Mouse (Mus musculus) regulatory T cell (primary cell): ENCODE data around the gene Zcchc17.

Experiments used
- in situ Hi-C: fragments of 300-600 bp; cut with MboI, MseI; formaldehyde crosslinking; loops from one replicate; pipeline ENCODE4 v1.15.1; 2025; ENCODE audit warnings: high pct_unique_total_duplicates

Gene Zcchc17

GRCm38 (mm10) chr4:130359486-130360237 lies at the start of gene Zcchc17, which contains the start of gene Snrnp40:
Zcchc17 (minus strand) TSS chr4:130359943.
Snrnp40 (plus strand) TSS chr4:130360132.
- in situ Hi-C loops, result loop anchor here (10.0 to 25.0 kb wide), 2 partner anchors 275 to 722 kb away; partner anchors contain the start of gene Txlna

DNA sequence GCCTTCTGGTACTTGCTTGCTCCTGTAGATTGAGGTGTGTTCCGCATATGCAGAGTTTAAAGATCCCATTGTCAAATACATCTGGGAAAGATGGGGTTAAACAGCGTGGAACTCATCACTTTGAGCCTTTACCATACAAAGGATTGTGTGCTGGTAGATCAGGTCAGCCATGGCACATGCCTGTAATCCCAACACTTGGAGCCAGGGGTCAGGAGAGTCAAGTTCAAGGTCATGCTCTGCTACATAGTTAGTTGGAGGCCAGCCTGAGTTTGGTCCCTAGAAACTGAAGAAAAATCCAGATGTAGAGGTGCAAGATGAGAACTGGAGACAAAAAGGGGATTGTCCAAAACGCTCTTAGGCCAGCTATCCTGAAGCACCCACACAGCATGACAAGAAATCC lies 31.5 kb upstream of the Zcchc17 start:
- in situ Hi-C loops, result loop anchor here (25.0 kb wide), 2 partner anchors 546 to 1071 kb away; partner anchors contain the start of gene Matn1

GRCm38 (mm10) chr4:130389927-130390326 lies 30.2 kb upstream of the Zcchc17 start:
- in situ Hi-C loops, result loop anchor here (5.0 to 25.0 kb wide), 3 partner anchors 187 to 1072 kb away; partner anchors contain the start of gene Matn1

- in situ Hi-C loops, result loop anchor here (5.0 to 25.0 kb wide), 3 partner anchors 188 to 1073 kb away; partner anchors contain the start of gene Matn1
Observed at GRCm38 (mm10) chr4:130389496-130389895, 29.8 kb upstream of the Zcchc17 start.

DNA sequence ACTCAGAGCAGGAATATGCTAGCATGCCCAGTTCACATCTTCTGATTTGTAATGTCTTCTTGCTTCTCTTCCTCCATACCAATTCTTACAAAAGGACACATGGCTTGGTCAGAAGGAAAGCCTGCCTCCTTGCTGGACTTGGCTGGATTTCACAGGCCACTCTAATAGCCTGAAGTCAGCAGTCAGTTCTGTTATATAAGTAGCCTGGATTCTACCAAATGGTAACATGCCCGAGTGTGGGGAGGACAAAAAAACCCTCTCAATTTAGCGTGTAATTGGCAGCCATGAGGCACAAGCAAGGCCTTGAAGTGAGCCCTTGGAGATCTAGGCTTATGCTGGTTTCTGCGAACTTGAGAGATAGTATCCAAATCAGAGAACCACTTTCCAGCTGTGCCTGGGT lies 27.5 kb upstream of the Zcchc17 start:
- in situ Hi-C loops, result loop anchor here (5.0 to 25.0 kb wide), 3 partner anchors 190 to 1075 kb away; partner anchors contain the start of gene Matn1

- in situ Hi-C loops, result loop anchor here (25.0 kb wide), 2 partner anchors 557 to 1082 kb away; partner anchors contain the start of gene Matn1
Observed at GRCm38 (mm10) chr4:130380418-130380817, 20.7 kb upstream of the Zcchc17 start.

DNA sequence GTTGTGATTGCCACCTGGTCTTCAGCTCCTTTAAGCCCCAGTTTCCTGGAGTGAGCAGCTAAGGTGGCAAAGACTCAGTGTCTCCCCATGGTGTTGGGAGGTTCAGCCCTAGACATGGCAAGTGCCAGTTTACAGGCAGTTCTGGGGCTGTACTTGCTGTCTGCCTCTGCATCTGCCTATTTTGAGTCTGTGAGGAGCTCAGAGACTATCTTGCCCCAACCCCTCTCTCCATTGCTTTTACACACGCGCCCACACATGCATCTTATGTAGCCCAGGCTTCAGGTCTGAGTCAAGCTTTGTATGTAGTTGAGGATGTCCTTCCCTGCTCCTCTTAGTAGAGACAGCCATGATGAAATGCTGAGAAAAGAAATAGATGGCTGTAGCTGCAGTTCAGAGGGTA lies 19.4 kb upstream of the Zcchc17 start:
- in situ Hi-C loops, result loop anchor here (25.0 kb wide), 2 partner anchors 558 to 1083 kb away; partner anchors contain the start of gene Matn1

- in situ Hi-C loops, result loop anchor here (25.0 kb wide), 2 partner anchors 560 to 1085 kb away; partner anchors contain the start of gene Matn1
Observed at GRCm38 (mm10) chr4:130377500-130377899, 17.8 kb upstream of the Zcchc17 start.

- in situ Hi-C loops, result loop anchor here (25.0 kb wide), 2 partner anchors 561 to 1086 kb away; partner anchors contain the start of gene Matn1
Observed at GRCm38 (mm10) chr4:130376675-130377074, 16.9 kb upstream of the Zcchc17 start.

DNA sequence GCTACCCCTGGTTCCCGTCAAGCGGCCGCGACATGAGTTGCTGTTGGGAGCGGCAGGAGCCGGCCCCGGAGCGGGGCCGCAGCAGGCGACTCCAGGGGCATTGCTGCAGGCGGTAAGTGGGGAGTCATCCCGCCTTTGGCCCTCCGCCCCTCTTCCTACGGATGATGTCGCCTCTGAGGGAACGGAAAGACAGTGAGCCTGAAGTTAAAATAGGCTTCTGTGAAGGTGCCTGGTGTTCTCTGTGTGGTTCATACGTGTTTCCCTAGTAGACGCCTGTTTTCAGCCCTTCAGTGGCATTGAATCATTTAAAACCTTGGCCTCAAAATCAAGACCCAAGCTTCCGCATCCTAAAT lies 471 bp upstream of the Zcchc17 start:
- in situ Hi-C loops, result loop anchor here (25.0 kb wide), 1 partner anchor 723 kb away; the partner anchor contains the start of gene Txlna

DNA sequence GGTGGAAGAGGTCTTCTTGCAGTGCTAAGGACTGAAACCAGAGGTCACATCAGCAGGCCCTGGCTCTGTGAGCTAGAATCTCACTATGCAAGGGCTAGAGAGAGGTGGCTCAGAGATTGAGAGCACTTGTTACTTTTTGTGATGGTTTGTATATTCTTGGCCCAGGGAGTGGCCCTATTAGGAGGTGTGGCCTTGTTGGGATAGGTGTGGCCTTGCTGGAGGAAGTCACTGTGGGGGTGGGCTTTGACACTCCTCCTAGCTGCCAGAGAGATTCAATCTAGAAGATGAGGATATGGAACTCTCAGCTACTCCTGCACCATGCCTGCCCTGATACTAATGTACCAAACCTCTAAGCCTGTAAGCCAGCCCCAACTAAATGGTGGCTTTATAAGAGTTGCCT lies 1.8 kb downstream of the Zcchc17 start:
- in situ Hi-C loops, result loop anchor here (10.0 to 25.0 kb wide), 2 partner anchors 277 to 721 kb away; partner anchors contain the start of gene Txlna

DNA sequence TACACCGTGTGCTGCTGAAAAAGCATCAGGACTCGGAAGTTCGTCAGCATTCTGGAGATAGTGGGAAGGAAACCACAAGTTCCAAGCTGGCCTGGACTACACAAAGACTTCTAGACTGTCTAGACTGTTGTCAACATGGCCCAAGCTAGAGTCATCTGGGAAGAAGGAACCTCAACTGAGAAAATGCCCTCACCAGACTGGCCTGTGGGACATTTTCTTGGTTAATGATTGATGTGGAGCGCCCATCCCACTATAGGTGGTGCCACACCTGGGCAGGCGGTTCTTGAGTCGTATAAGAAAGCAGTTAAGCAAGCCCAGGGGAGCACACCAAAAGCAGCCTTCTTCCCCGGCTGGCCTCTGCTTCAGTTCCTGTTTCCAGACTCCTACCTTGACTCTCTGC lies 7.2 kb downstream of the Zcchc17 start:
- in situ Hi-C loops, result loop anchor here (10.0 to 25.0 kb wide), 2 partner anchors 282 to 715 kb away; partner anchors contain the start of gene Txlna

DNA sequence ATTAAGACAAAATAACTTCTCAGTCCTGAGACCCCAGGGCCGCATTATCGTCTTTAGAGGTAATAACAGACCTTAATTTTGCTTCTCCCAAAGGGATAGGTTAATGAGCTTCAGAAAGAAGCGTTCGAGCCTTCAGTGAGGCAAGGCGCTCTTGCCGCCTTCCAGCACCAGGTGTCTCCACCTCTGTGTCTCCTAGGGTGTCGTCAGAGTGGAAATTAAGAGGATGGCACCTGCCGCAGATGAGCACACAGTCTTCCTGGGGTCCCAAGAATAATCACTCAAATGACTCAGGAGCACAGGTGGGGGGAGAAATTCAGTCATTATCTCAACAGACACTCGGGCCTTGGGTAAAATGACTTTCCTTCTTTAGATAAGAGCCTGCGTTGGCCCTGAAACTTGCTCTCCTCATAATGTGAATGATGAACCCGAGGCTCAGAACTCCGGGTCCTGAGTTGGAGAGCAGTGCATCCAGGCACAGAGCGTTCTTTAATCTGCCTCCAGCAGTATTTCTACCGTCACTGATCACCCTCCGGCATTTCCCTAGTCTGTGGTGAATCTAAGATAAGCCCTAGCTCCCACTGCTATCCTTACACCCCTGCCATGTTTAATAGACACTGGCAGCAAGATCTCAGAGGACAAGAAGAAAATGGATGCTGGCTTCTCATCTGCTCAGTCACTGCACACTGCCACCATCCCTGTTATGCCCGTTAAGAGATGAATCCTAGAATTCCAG lies 8.9 kb downstream of the Zcchc17 start:
- in situ Hi-C loops, result loop anchor here (10.0 to 25.0 kb wide), 2 partner anchors 284 to 714 kb away; partner anchors contain the start of gene Txlna

DNA sequence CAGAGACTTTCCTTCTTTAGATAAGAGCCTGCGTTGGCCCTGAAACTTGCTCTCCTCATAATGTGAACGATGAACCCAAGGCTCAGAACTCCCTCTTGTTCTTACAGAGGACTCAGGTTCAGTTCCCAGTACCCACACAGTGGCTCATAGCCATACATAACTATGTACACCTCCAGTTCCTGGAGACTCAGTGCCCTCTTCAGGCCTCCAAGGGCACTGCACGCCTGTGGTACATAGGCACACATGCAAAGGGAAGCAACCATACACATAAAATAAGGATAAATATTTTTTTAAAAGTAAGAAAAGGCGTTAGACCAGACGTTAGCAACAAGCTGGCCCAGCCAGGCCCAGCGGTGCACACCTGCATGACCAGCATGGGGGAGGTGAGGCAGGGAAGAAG lies 10.1 kb downstream of the Zcchc17 start:
- in situ Hi-C loops, result loop anchor here (10.0 to 25.0 kb wide), 3 partner anchors 188 to 712 kb away; partner anchors contain the start of gene Txlna

DNA sequence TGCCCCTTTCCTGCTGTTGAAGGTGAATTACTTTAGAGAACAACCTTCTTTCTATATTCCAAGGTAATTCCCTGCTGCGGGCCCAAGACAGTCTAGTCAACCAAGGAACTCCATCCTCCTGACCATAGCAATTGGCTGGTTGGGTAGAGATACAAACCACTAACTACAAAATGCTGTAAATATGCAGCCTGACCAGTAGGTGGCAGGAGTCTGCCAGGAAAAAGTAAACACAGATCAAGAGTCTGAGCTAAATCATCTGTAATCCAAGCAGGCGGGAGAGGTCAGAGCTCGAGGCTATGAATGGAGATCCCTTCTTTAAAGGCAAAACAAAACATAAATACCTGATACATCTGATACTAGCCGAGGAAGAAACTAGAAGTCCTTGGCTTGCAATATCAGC lies 18.1 kb downstream of the Zcchc17 start:
- in situ Hi-C loops, result loop anchor here (25.0 kb wide), 1 partner anchor 196 kb away; no protein-coding TSS in a partner anchor

DNA sequence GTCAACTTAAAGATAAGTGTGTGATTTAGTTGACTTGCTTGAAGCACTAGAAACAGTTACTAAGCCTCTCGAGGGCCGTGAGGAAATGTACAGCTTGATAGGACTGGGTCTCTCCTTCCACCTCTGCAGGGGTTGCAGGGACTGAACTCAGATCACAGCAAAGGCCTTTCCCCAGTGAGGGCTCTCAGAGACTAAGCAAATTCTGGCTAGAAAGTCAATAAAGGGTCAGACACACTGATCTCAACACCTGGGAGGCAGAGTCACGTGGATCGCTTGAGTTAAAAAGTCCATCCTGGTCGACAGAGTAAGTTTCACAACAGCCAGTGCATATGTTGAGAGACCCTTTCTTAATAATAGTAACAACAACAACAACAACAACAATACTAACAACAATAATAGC lies 23.9 kb downstream of the Zcchc17 start:
- in situ Hi-C loops, result loop anchor here (25.0 kb wide), 1 partner anchor 201 kb away; no protein-coding TSS in a partner anchor

DNA sequence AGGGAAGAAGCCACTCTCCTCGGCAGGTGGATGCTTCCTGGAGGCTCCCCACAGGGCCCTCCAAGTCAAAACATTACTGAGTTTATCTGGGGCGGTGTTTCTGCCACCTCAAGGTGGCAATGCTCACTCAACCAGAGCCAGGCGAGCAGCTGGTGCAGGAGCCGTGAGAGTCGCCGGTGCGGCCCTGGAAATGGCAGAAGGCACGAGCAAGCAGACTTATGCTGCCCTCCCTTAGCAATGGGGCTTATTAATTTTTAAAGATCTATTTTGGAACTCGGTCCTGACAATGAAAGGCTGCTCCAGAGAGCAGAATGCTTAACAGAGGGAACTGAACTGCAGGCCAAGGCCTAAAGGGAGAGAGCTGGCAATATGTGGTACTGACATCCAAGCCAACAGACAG lies 32.4 kb downstream of the Zcchc17 start:
- in situ Hi-C loops, result loop anchor here (25.0 kb wide), 1 partner anchor 210 kb away; no protein-coding TSS in a partner anchor

GRCm38 (mm10) chr4:130325446-130325845 lies 34.3 kb downstream of the Zcchc17 start:
- in situ Hi-C loops, result loop anchor here (25.0 kb wide), 1 partner anchor 212 kb away; no protein-coding TSS in a partner anchor

DNA sequence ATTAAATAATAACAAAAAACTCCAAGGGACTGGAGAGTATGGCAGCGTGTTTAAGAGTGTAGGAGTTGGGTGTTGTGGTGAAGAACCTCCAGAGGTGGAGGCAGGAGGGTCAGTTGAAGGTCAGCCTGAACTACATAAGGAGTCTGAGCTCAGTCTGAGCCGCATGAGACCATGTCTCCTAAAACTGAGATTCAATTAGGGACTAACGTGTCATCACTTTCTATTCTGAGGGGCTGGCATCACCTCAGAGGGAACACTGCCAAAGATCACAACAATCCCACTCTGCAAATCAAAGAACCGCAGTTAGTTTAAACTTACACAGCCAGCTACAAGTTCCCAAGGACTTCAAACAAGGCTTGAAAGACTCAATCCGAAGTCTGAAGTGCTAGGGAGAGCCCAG lies 36.1 kb downstream of the Zcchc17 start:
- in situ Hi-C loops, result no loop called here

- in situ Hi-C loops, result no loop called here
Observed at GRCm38 (mm10) chr4:130323165-130323564, 36.6 kb downstream of the Zcchc17 start.

GRCm38 (mm10) chr4:130322567-130322966 lies 37.2 kb downstream of the Zcchc17 start:
- in situ Hi-C loops, result no loop called here
